Mouse (Mus musculus): ENCODE measurements around the gene Gpr87. TPM values are rescaled to one million over a fixed set of nuclear protein-coding genes. Genes with fewer than 3 reads are reported as not detected.

The Gpr87 gene
- polyA plus RNA-seq (2015; fragmentation: Nextera tagmentation; extraction: Ambion mirVana), result not detected in 2 replicates

DNA sequence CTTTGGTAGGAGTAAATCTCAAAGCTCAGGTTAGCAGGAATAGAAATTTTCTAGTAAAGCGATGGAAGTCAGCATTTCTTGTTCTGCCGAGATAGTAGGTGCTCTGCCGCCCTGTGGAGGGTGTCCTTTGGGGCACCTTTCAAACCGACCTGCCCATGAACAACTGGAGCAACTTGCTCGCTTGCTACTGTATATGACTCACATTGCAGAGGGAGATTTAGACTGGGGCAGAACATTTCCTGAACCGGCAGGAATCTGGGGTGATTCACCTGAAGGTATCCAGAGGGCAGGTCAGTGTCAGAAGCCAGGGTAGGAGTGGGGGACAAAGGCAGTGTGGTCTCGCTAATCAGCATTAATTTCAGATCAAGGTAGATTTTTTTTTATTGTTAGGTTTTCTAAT lies at the start of gene Gpr87:
Gene Gpr87, minus strand, starts transcription at position 167 of the 400 bp plus-strand sequence.
- Histone ChIP-seq H3K9me3 (no peaks in the 10 kb centered on the region), H3K27me3 (replicated peaks) (no peaks in the 10 kb centered on the region), H3K9ac (no peak within 1 kb of the TSS), H3K27ac (replicated peaks) (no peak within 1 kb of the TSS), H3K4me3 (no peak within 1 kb of the TSS), H3K4me2 (no peak within 1 kb of the TSS), H3K4me1 (no peaks in the 10 kb centered on the region), H3K36me3 (no peaks in the 10 kb centered on the region)
- no peak for ATAC-seq (ENCODE audit: extremely low read depth, insufficient number of reproducible peaks, low FRiP score, low TSS enrichment)
- 72% methylated on average over 7 of the region's 7 CpGs for WGBS

DNA sequence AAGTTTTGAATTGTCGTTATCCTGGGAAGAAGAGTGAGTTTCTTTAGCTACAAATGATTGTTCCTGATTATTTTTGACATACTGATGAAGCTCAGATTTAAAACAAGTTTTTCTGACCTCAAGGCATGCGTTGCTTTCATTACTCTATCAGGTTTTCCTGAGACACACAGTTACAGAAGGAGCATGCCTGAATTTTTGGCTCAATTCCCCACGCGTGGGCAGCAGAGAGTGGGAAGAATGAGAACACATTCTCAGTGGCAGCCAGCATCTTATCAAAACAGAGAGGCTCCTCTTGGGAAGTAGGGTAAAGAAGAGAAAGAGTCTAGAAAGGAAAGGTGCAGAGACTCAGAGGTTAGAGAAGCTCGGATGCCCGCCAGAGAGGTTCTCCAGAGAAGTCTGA lies 48.5 kb upstream of the Gpr87 start:
- H3K27ac ChIP-seq (replicated peaks), result 0 out of 2 replicates have a peak overlapping the region, but pooled peaks have one; percentile 6
- no peaks in the 10 kb centered on the region for H3K36me3 ChIP-seq
- ATAC-seq (ENCODE audit: extremely low read depth, insufficient number of reproducible peaks, low FRiP score, low TSS enrichment), result no peak
- no peaks in the 10 kb centered on the region for H3K27me3 ChIP-seq (replicated peaks)
- WGBS, result 38% methylated on average over 6 of the region's 6 CpGs
- H3K4me2 ChIP-seq, result no peak overlapping the region
- H3K9ac ChIP-seq, result no peak overlapping the region
- H3K4me1 ChIP-seq, result peaks cover 14% of the 10 kb centered on the region
- H3K9me3 ChIP-seq, result no peaks in the 10 kb centered on the region
- no peak overlapping the region for H3K4me3 ChIP-seq

DNA sequence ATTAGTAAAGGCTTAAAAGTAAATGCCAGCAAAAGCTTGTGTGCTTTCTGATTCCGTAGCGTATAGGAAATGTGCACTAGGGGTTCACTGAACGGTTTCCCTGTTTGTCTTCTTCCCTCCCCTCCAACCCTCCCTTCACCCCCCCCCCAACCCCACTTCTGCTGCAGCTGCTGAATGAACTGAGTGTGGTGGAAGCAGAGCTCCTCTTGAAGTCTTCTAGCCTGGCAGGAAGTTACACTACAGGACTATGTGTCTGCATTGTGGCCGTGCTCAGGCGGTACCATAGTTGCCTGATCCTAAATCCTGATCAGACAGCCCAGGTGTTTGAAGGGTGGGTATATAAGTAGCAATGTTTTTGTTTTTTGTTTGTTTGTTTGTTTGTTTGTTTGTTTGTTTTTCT lies 40.0 kb upstream of the Gpr87 start:
- Histone ChIP-seq H3K4me2 (no peak overlapping the region), H3K27me3 (replicated peaks) (no peaks in the 10 kb centered on the region), H3K9ac (no peak overlapping the region), H3K4me1 (peaks cover 6% of the 10 kb centered on the region), H3K9me3 (no peaks in the 10 kb centered on the region), H3K4me3 (no peak overlapping the region), H3K27ac (replicated peaks) (no peak overlapping the region), H3K36me3 (no peaks in the 10 kb centered on the region)
- no peak for ATAC-seq (ENCODE audit: extremely low read depth, insufficient number of reproducible peaks, low FRiP score, low TSS enrichment)
- WGBS, result 76% methylated on average over 5 of the region's 5 CpGs

DNA sequence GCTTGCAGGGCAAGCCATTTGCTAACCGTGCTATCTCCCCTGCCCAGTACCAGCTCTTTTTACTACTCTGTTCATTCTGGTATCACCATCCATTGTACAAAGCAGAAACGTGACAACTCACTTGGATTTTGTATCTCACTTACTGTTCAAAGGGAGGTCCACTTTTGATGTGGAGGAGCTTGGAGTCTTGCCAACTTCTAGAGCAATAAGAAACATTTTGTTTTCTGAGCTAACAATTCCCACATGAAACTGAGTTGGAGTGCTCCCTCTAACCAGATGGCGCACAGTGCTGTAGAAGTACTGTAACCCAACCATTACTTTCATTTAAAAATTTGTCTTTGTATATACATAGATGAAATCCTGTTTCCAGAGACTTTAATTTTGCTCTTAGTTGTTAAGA lies 36.0 kb upstream of the Gpr87 start:
- Histone ChIP-seq H3K36me3 (no peaks in the 10 kb centered on the region), H3K27me3 (replicated peaks) (no peaks in the 10 kb centered on the region), H3K4me3 (no peak overlapping the region), H3K9ac (no peak overlapping the region), H3K9me3 (no peaks in the 10 kb centered on the region), H3K4me1 (peaks cover 22% of the 10 kb centered on the region), H3K4me2 (no peak overlapping the region), H3K27ac (replicated peaks) (no peak overlapping the region)
- WGBS, result 49% methylated on average over 3 of the region's 3 CpGs
- ATAC-seq (ENCODE audit: extremely low read depth, insufficient number of reproducible peaks, low FRiP score, low TSS enrichment), result no peak

DNA sequence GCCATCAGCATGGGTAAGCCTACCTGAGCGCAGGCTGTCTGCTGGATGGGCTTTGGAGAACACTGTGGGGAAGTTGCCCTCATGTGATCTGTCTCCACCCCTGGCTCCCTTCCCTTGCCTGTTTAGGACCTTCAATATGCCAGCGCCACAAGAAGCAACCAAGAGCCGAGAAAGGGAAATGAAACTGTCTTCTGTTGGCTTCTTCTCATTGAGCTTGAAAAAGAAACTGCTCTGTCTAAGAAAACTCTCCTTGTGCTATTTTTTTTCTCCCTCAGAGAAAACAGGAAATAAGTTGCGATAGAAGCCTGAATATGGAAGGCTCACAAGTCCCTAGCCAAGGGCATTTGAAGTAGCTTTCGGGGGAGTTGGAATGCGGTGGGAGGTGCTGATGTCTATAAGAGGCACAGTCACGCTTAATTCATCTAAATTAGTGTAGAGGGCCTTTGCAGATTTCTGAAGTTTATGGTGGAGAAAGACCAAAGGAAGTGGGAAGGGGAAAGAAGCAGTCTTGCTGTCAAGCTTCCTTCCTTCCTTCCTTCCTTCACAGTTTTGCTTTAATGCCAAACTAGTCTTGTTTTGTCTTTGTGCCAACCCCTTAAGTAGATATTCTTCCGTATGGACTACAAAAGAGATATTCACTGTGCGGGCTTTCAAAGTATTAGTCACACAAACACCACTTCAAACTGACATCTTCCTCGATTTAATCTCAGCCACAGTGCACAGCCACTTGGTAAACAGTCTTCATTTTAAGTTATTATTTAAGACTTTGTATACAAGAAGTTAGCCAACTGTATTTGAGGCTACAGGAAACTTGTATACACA lies 34.0 kb upstream of the Gpr87 start:
- H3K9ac ChIP-seq, result no peak overlapping the region
- H3K27ac ChIP-seq (replicated peaks), result peak overlapping the region; percentile 65
- H3K4me2 ChIP-seq, result peak overlapping the region; percentile 49
- no peak; the same call in 1 of the 2 replicates for ATAC-seq (ENCODE audit: extremely low read depth, insufficient number of reproducible peaks, low FRiP score, low TSS enrichment)
- no peaks in the 10 kb centered on the region for H3K27me3 ChIP-seq (replicated peaks)
- H3K9me3 ChIP-seq, result no peaks in the 10 kb centered on the region
- 30% methylated on average over 10 of the region's 10 CpGs for WGBS
- H3K4me3 ChIP-seq, result no peak overlapping the region
- peaks cover 22% of the 10 kb centered on the region for H3K4me1 ChIP-seq
- H3K36me3 ChIP-seq, result no peaks in the 10 kb centered on the region

DNA sequence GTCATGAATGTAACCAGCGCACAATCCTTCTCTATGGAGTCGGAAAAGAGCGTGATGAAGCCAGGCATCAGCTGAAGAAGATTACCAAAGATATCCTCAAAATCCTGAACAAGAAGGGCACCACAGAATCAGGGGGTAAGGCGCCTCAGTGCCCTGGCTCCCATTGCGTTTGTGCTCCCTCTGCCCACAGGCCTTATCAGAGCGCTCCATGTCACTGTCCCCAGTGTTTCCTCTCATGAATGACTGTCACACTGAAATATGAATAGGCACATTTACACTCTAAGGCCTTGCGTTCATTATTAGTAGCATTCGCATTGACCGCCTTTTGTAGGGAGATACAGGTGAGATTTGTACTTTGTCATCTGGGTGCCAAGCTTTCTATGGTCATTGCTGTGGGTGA lies 32.8 kb upstream of the Gpr87 start:
- H3K27me3 ChIP-seq (replicated peaks), result no peaks in the 10 kb centered on the region
- no peaks in the 10 kb centered on the region for H3K36me3 ChIP-seq
- no peak overlapping the region for H3K4me3 ChIP-seq
- peaks cover 22% of the 10 kb centered on the region for H3K4me1 ChIP-seq
- H3K4me2 ChIP-seq, result no peak overlapping the region
- H3K9me3 ChIP-seq, result no peaks in the 10 kb centered on the region
- H3K27ac ChIP-seq (replicated peaks), result no peak overlapping the region
- no peak for ATAC-seq (ENCODE audit: extremely low read depth, insufficient number of reproducible peaks, low FRiP score, low TSS enrichment)
- 89% methylated on average over 9 of the region's 9 CpGs for WGBS
- no peak overlapping the region for H3K9ac ChIP-seq

DNA sequence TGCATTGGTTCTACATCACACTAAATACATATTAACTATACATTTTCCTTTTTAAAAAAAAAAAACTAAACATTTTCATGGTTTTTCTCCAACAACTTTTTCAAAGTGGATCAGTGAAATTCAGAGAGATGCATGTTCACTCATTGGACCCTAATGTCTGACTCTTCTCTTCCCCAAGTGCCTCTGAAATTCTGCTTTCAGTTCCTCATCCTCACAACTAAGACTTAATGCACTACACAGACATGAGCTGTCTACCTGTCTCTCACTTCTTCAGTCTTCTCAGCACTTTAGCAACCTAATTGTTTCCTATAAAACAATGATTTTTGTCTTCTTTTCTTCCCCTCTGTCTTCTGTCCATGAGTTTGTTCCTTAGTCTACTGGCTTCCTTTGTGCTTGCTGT lies 30.5 kb upstream of the Gpr87 start:
- Histone ChIP-seq H3K4me2 (no peak overlapping the region), H3K36me3 (no peaks in the 10 kb centered on the region), H3K9ac (no peak overlapping the region), H3K27me3 (replicated peaks) (no peaks in the 10 kb centered on the region), H3K9me3 (no peaks in the 10 kb centered on the region), H3K4me1 (peaks cover 17% of the 10 kb centered on the region), H3K4me3 (no peak overlapping the region), H3K27ac (replicated peaks) (no peak overlapping the region)
- ATAC-seq (ENCODE audit: extremely low read depth, insufficient number of reproducible peaks, low FRiP score, low TSS enrichment), result no peak

DNA sequence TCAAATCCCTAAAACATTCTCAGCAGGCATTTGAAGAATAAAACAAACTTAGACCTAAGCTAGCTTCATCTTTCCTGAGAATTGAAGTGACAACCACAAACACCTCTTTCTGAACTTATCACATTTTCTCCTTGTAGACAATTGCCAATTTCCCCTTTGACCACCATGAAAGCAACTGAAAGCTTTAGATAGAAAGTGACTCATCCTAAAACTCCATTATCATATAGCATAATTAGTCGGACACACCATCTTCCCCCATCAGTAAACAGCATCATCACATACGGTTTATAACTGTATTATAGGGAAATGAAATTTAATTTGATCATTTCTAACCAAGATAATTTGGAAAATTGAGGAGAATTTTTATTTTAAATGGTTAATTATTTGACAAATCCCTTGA lies 27.4 kb upstream of the Gpr87 start:
- Histone ChIP-seq H3K27me3 (replicated peaks) (no peaks in the 10 kb centered on the region), H3K27ac (replicated peaks) (no peak overlapping the region), H3K36me3 (no peaks in the 10 kb centered on the region), H3K4me2 (no peak overlapping the region), H3K4me1 (no peaks in the 10 kb centered on the region), H3K9ac (no peak overlapping the region), H3K4me3 (no peak overlapping the region), H3K9me3 (no peaks in the 10 kb centered on the region)
- no peak for ATAC-seq (ENCODE audit: extremely low read depth, insufficient number of reproducible peaks, low FRiP score, low TSS enrichment)
- WGBS, result 78% methylated on average over 2 of the region's 2 CpGs

DNA sequence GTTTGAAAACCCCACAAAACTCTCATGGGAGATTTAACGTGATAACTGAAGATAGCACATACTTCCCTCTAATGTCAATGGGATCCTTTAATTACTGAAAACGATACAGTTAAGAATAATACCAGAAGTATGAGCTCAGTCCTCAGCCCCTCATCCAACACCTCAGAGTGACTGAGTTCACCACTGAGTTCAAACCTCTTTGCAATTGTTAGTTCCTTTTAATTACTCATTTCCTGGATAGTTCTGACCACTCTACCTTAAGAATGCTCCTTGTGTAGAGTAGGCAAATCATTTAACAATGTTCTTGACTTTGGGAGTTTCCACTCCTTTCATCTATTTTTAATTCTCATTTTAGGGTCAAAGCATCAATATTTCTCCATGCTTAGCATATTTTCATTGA lies 24.4 kb upstream of the Gpr87 start:
- 77% methylated on average over 2 of the region's 2 CpGs for WGBS
- Histone ChIP-seq H3K9ac (no peak overlapping the region), H3K9me3 (no peaks in the 10 kb centered on the region), H3K27me3 (replicated peaks) (no peaks in the 10 kb centered on the region), H3K27ac (replicated peaks) (no peak overlapping the region), H3K4me1 (no peaks in the 10 kb centered on the region), H3K36me3 (no peaks in the 10 kb centered on the region), H3K4me3 (no peak overlapping the region), H3K4me2 (no peak overlapping the region)
- no peak for ATAC-seq (ENCODE audit: extremely low read depth, insufficient number of reproducible peaks, low FRiP score, low TSS enrichment)

DNA sequence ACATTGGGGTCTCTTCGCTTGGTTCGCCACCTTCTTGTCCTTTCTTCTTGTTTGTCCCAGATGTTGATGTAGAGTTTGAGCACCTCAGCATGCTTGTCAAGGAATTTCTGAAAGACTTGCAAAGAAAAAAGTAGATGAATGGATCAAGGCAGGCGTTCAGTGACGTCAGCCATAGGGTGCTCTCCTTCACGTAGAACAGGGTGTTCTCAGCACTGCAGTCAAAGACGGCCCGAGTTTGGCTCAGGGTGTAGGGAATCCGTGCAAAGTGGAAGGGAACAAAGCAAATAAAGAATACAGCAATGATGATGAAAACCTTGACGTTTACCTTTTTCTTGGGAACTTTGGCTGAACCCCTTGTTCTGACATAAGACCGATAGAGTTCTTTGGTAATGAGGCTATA lies 22.3 kb upstream of the Gpr87 start:
- no peak overlapping the region for H3K9ac ChIP-seq
- H3K4me2 ChIP-seq, result no peak overlapping the region
- H3K4me1 ChIP-seq, result no peaks in the 10 kb centered on the region
- H3K27me3 ChIP-seq (replicated peaks), result no peaks in the 10 kb centered on the region
- WGBS, result 82% methylated on average over 10 of the region's 10 CpGs
- H3K9me3 ChIP-seq, result no peaks in the 10 kb centered on the region
- no peak for ATAC-seq (ENCODE audit: extremely low read depth, insufficient number of reproducible peaks, low FRiP score, low TSS enrichment)
- H3K36me3 ChIP-seq, result no peaks in the 10 kb centered on the region
- H3K27ac ChIP-seq (replicated peaks), result no peak overlapping the region
- no peak overlapping the region for H3K4me3 ChIP-seq

DNA sequence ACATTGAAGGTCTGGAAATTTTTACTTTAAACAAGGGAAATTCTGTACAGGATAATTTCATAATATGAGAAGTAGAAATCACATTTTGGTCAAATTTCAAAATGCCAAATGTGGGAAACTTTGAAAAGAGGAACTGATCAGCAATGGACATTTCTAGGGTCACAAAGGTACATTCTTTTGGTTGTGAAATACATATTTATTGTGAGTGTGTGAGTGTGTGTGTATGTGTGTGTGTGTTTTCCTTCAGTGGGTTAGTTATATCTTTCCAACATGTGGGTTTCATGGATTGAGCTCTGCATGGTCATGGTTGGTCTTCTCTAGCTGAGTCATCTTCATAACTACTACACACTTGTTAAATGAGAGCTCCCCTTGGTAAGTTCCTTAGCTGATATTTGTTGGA lies 17.5 kb upstream of the Gpr87 start:
- H3K9ac ChIP-seq, result no peak overlapping the region
- ATAC-seq (ENCODE audit: extremely low read depth, insufficient number of reproducible peaks, low FRiP score, low TSS enrichment), result no peak
- H3K4me1 ChIP-seq, result peaks cover 4% of the 10 kb centered on the region
- H3K4me2 ChIP-seq, result no peak overlapping the region
- H3K36me3 ChIP-seq, result no peaks in the 10 kb centered on the region
- H3K4me3 ChIP-seq, result no peak overlapping the region
- no peaks in the 10 kb centered on the region for H3K9me3 ChIP-seq
- H3K27me3 ChIP-seq (replicated peaks), result no peaks in the 10 kb centered on the region
- H3K27ac ChIP-seq (replicated peaks), result no peak overlapping the region

DNA sequence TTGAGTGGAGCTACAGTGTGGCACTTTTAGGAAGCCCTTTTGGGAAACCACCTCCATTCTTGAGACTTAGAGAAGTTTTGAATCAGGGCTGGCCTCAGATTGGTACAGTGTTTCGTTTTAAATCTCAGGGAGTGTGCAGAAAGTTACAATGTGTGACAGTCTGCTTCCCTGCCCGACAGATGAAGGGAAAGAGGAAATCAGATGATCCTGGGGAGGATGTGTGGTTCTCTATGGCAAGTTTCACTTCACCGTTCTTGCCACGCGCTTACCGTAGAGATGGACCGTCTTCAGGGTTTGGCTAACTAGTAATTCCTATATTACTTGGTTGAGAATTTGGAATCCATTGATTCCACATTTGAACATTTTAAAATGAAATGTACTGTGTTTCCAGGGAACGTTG lies 16.9 kb upstream of the Gpr87 start:
- no peak overlapping the region for H3K9ac ChIP-seq
- no peaks in the 10 kb centered on the region for H3K27me3 ChIP-seq (replicated peaks)
- H3K27ac ChIP-seq (replicated peaks), result no peak overlapping the region
- ATAC-seq (ENCODE audit: extremely low read depth, insufficient number of reproducible peaks, low FRiP score, low TSS enrichment), result no peak
- H3K36me3 ChIP-seq, result no peaks in the 10 kb centered on the region
- H3K9me3 ChIP-seq, result no peaks in the 10 kb centered on the region
- 81% methylated on average over 8 of the region's 8 CpGs for WGBS
- no peak overlapping the region for H3K4me2 ChIP-seq
- H3K4me1 ChIP-seq, result peaks cover 4% of the 10 kb centered on the region
- H3K4me3 ChIP-seq, result no peak overlapping the region

Measured in heart, embryonic 13.5 days (tissue).